Comparison of ENCODE assay signal across 9 mouse cellular contexts in genomic region chr8:119791804-119792704, GRCm38 (mm10). TPM values are rescaled to one million over a fixed set of nuclear protein-coding genes. Genes with fewer than 3 reads are reported as not detected.
A peak's percentile ranks its signal among the peaks of the same experiment; 100 is the strongest.
DNase-seq lines count a peak whose midpoint lies in the region; ATAC-seq and TF ChIP-seq lines count a peak whose summit lies in the region.
"Had no signal": no experiment of that assay in that cellular context is flagged by ENCODE, and none has a peak within 500 bp of the region (broad histone marks: within the 10 kb centered on the region; RNA-seq: fewer than 3 reads in every experiment).

No protein-coding gene starts in this region.

- H3K9ac ChIP-seq in embryonic facial prominence, embryonic 13.5 days, result 0 out of 2 replicates have a peak overlapping the region, but pooled peaks have one; percentile 46
- H3K9ac ChIP-seq in intestine, embryonic 14.5 days (ENCODE audit: low read length), result no peak overlapping the region
- H3K9ac ChIP-seq in liver, embryonic 16.5 days (ENCODE audit: low read depth, low read length), result no peak overlapping the region
- peak overlapping the region; percentile 47; the same call in 1 of the 2 replicates for H3K9ac ChIP-seq in neural tube, embryonic 13.5 days

- no peaks in the 10 kb centered on the region for H3K27me3 ChIP-seq in embryonic facial prominence, embryonic 13.5 days
- no peaks in the 10 kb centered on the region for H3K27me3 ChIP-seq in intestine, embryonic 14.5 days (replicated peaks; ENCODE audit: control insufficient read depth, insufficient read depth, low read length)
- no peaks in the 10 kb centered on the region for H3K27me3 ChIP-seq in liver, embryonic 16.5 days (ENCODE audit: control insufficient read depth, insufficient read depth, low read depth, low read length)
- H3K27me3 ChIP-seq in neural tube, embryonic 13.5 days, result no peaks in the 10 kb centered on the region

- no peak overlapping the region; the same call in 1 of the 2 replicates for H3K27ac ChIP-seq in embryonic facial prominence, embryonic 13.5 days
- H3K27ac ChIP-seq in intestine, embryonic 14.5 days (ENCODE audit: low read depth), result peak overlapping the region; percentile 70
- H3K27ac ChIP-seq in liver, embryonic 16.5 days (ENCODE audit: low read length), result peak overlapping the region; percentile 57; the same call in 1 of the 2 replicates
- H3K27ac ChIP-seq in neural tube, embryonic 13.5 days (replicated peaks), result peak overlapping the region; percentile 68
- H3K27ac ChIP-seq: heart, adult 2 months had no signal

- peaks cover 5% of the 10 kb centered on the region; the same call in 1 of the 2 replicates for H3K4me1 ChIP-seq in lung, adult 2 months (ENCODE audit: control insufficient read depth, insufficient read depth, low read length)
- H3K4me1 ChIP-seq in embryonic facial prominence, embryonic 13.5 days, result peaks cover 8% of the 10 kb centered on the region
- peaks cover 13% of the 10 kb centered on the region for H3K4me1 ChIP-seq in intestine, embryonic 14.5 days (replicated peaks; ENCODE audit: control insufficient read depth, insufficient read depth, low read length)
- peaks cover 14% of the 10 kb centered on the region; the same call in 1 of the 2 replicates for H3K4me1 ChIP-seq in liver, embryonic 16.5 days (ENCODE audit: control insufficient read depth, low read depth, low read length)
- H3K4me1 ChIP-seq in neural tube, embryonic 13.5 days (replicated peaks), result peaks cover 33% of the 10 kb centered on the region

- TF ChIP-seq POLR2A in lung, adult 2 months (IDR thresholded peaks at IDR 0.05; ENCODE audit: borderline replicate concordance, extremely low read depth, low read depth, low read length), result no peak

- ATAC-seq in embryonic facial prominence, embryonic 13.5 days (ENCODE audit: insufficient number of reproducible peaks, insufficient read depth, low FRiP score, low TSS enrichment, low read depth), result no peak
- ATAC-seq in intestine, embryonic 14.5 days (replicated peaks; ENCODE audit: low FRiP score, low TSS enrichment, low read depth), result peak; percentile 63; the same call in 1 of the 2 replicates
- peak; percentile 86 for ATAC-seq in liver, embryonic 16.5 days (ENCODE audit: low read depth)
- ATAC-seq in neural tube, embryonic 13.5 days (ENCODE audit: low read depth), result 0 out of 2 replicates have a peak, but pooled peaks have one; percentile 16

- 50% methylated on average over 16 of the region's 16 CpGs for WGBS in lung, adult 2 months
- WGBS in embryonic facial prominence, embryonic 13.5 days, result 21% methylated on average over 16 of the region's 16 CpGs
- 37% methylated on average over 16 of the region's 16 CpGs for WGBS in intestine, embryonic 14.5 days
- WGBS in liver, embryonic 16.5 days (ENCODE audit: insufficient replicate concordance), result 36% methylated on average over 16 of the region's 16 CpGs
- WGBS in neural tube, embryonic 13.5 days, result 12% methylated on average over 16 of the region's 16 CpGs

- no peaks in the 10 kb centered on the region for H3K36me3 ChIP-seq in embryonic facial prominence, embryonic 13.5 days
- H3K36me3 ChIP-seq in intestine, embryonic 14.5 days (ENCODE audit: control insufficient read depth, insufficient read depth, low read length), result no peaks in the 10 kb centered on the region
- H3K36me3 ChIP-seq in liver, embryonic 16.5 days (ENCODE audit: control insufficient read depth, insufficient read depth), result no peaks in the 10 kb centered on the region
- no peaks in the 10 kb centered on the region for H3K36me3 ChIP-seq in neural tube, embryonic 13.5 days

- TF ChIP-seq CTCF in lung, adult 2 months (IDR thresholded peaks at IDR 0.05; ENCODE audit: insufficient read depth, low read length), result no peak

- no peak overlapping the region for H3K4me2 ChIP-seq in embryonic facial prominence, embryonic 13.5 days
- no peak overlapping the region for H3K4me2 ChIP-seq in intestine, embryonic 14.5 days (ENCODE audit: low read length)
- no peak overlapping the region for H3K4me2 ChIP-seq in liver, embryonic 16.5 days (ENCODE audit: low read depth, low read length)
- no peak overlapping the region for H3K4me2 ChIP-seq in neural tube, embryonic 13.5 days

- H3K9me3 ChIP-seq in embryonic facial prominence, embryonic 13.5 days, result no peaks in the 10 kb centered on the region
- no peaks in the 10 kb centered on the region for H3K9me3 ChIP-seq in intestine, embryonic 14.5 days (ENCODE audit: control insufficient read depth, low read length)
- H3K9me3 ChIP-seq in liver, embryonic 16.5 days (replicated peaks; ENCODE audit: control insufficient read depth, low read length), result no peaks in the 10 kb centered on the region
- no peaks in the 10 kb centered on the region for H3K9me3 ChIP-seq in neural tube, embryonic 13.5 days

- H3K4me3 ChIP-seq in lung, adult 2 months (replicated peaks; ENCODE audit: extremely low read depth, low read depth, low read length), result no peak overlapping the region
- no peak overlapping the region for H3K4me3 ChIP-seq in embryonic facial prominence, embryonic 13.5 days
- no peak overlapping the region for H3K4me3 ChIP-seq in intestine, embryonic 14.5 days (ENCODE audit: low read depth, low read length)
- H3K4me3 ChIP-seq in liver, embryonic 16.5 days (ENCODE audit: low read depth, low read length), result no peak overlapping the region
- H3K4me3 ChIP-seq in neural tube, embryonic 13.5 days, result no peak overlapping the region
- H3K4me3 ChIP-seq: heart, adult 2 months had no signal

- peak; percentile 58 to 74 for DNase-seq in lung, adult 18-20 months
- no peak for DNase-seq in lung, adult 2 months
- DNase-seq in intestine, embryonic 14.5 days (ENCODE audit: low spot score), result no peak
- no peak for DNase-seq in natural killer cell, adult 2 months (ENCODE audit: low spot score in 2 of 2)
- no peak for DNase-seq in layer of hippocampus, adult 8-10 months (ENCODE audit: low spot score in 2 of 2)

RNA-seq across cellular contexts. Expression of gene Tldc1, which starts 13.8 kb away (rescaled TPM):
- 10.2 and 10.8 TPM in 2 replicates for polyA plus RNA-seq in lung, adult 2 months (2012; rRNA removed)
- 11.6 and 11.7 TPM in 2 replicates for polyA plus RNA-seq in embryonic facial prominence, embryonic 13.5 days (2015; fragmentation: Nextera tagmentation; extraction: Ambion mirVana)
- 11.1 and 15.0 TPM in 2 replicates for polyA plus RNA-seq in intestine, embryonic 14.5 days (2014; fragmentation: Nextera tagmentation; extraction: Ambion mirVana)
- polyA plus RNA-seq in liver, embryonic 16.5 days (2015; fragmentation: Nextera tagmentation; extraction: Ambion mirVana), result 4.1 and 4.7 TPM in 2 replicates
- polyA plus RNA-seq in neural tube, embryonic 13.5 days (2015; fragmentation: Nextera tagmentation; extraction: Ambion mirVana), result 9.8 and 14.6 TPM in 2 replicates
- total RNA-seq in layer of hippocampus, adult 8-10 months (2022), result 10 to 100 TPM; 12.5 to 15.9 (median 15.5) TPM

RNA-seq across cellular contexts. Expression of gene Cotl1, which starts 48.3 kb away (rescaled TPM):
- polyA plus RNA-seq in lung, adult 2 months (2012; rRNA removed), result 155 and 180 TPM in 2 replicates
- 71.3 and 90.2 TPM in 2 replicates for polyA plus RNA-seq in embryonic facial prominence, embryonic 13.5 days (2015; fragmentation: Nextera tagmentation; extraction: Ambion mirVana)
- 410 and 468 TPM in 2 replicates for polyA plus RNA-seq in intestine, embryonic 14.5 days (2014; fragmentation: Nextera tagmentation; extraction: Ambion mirVana)
- 29.9 and 38.1 TPM in 2 replicates for polyA plus RNA-seq in liver, embryonic 16.5 days (2015; fragmentation: Nextera tagmentation; extraction: Ambion mirVana)
- 121 and 123 TPM in 2 replicates for polyA plus RNA-seq in neural tube, embryonic 13.5 days (2015; fragmentation: Nextera tagmentation; extraction: Ambion mirVana)
- 100 to 1,000 TPM; 119 to 176 (median 137) TPM for total RNA-seq in layer of hippocampus, adult 8-10 months (2022)

Comparison
In these comparisons a context has a peak if more than half of its experiments do, and no peak if none do; other contexts are left out.
1. DNase-seq: peak in lung, adult 18-20 months (2 of 2); none in lung, adult 2 months (single experiment), intestine, embryonic 14.5 days (single experiment), natural killer cell, adult 2 months (0 of 2) and layer of hippocampus, adult 8-10 months (0 of 2).
2. H3K9ac ChIP-seq: peak in embryonic facial prominence, embryonic 13.5 days (single experiment) and neural tube, embryonic 13.5 days (single experiment); none in intestine, embryonic 14.5 days (single experiment) and liver, embryonic 16.5 days (single experiment).